Mouse (Mus musculus): ENCODE data around the gene Plxna2. TPM values are rescaled to one million over a fixed set of nuclear protein-coding genes. Genes with fewer than 3 reads are reported as not detected.

Gene Plxna2
- polyA plus RNA-seq, 1 experiment from 2014 or later, result 27.9 TPM

- Histone ChIP-seq H3K27ac (no peak overlapping the region), H3K4me3 (no peak overlapping the region), H3K9ac (no peak overlapping the region), H3K9me3 (replicated peaks) (no peaks in the 10 kb centered on the region), H3K36me3 (no peaks in the 10 kb centered on the region), H3K4me2 (replicated peaks) (no peak overlapping the region), H3K4me1 (peaks cover 22% of the 10 kb centered on the region), H3K27me3 (no peaks in the 10 kb centered on the region)
- WGBS, result 17% methylated on average over 2 of the region's 2 CpGs
- ATAC-seq (ENCODE audit: low FRiP score), result peak; percentile 32
Measured at GRCm38 (mm10) chr1:194613271-194613834, 4.7 kb upstream of the Plxna2 start.

GRCm38 (mm10) chr1:194613923-194614830, 3.8 kb upstream of the Plxna2 start:
- Histone ChIP-seq H3K27ac (no peak overlapping the region), H3K9ac (no peak overlapping the region), H3K36me3 (no peaks in the 10 kb centered on the region), H3K4me1 (peaks cover 22% of the 10 kb centered on the region), H3K4me3 (no peak overlapping the region), H3K27me3 (no peaks in the 10 kb centered on the region), H3K4me2 (replicated peaks) (no peak overlapping the region), H3K9me3 (replicated peaks) (no peaks in the 10 kb centered on the region)
- WGBS, result 74% methylated on average over 5 of the region's 5 CpGs
- no peak for ATAC-seq (ENCODE audit: low FRiP score)

GRCm38 (mm10) chr1:194616136-194616535, 1.9 kb upstream of the Plxna2 start:
- no peaks in the 10 kb centered on the region for H3K36me3 ChIP-seq
- H3K4me1 ChIP-seq, result peaks cover 19% of the 10 kb centered on the region
- H3K4me3 ChIP-seq, result no peak overlapping the region
- WGBS, result 60% methylated on average over 1 of the region's 1 CpGs
- no peaks in the 10 kb centered on the region for H3K27me3 ChIP-seq
- H3K27ac ChIP-seq, result no peak overlapping the region
- no peak overlapping the region for H3K9ac ChIP-seq
- no peak overlapping the region for H3K4me2 ChIP-seq (replicated peaks)
- no peaks in the 10 kb centered on the region for H3K9me3 ChIP-seq (replicated peaks)
- no peak; the same call in 1 of the 2 replicates for ATAC-seq (ENCODE audit: low FRiP score)

GRCm38 (mm10) chr1:194618841-194619311, 858 bp downstream of the Plxna2 start:
- peaks cover 34% of the 10 kb centered on the region for H3K4me1 ChIP-seq
- no peaks in the 10 kb centered on the region for H3K27me3 ChIP-seq
- peak; percentile 44; the same call in 1 of the 2 replicates for ATAC-seq (ENCODE audit: low FRiP score)
- H3K36me3 ChIP-seq, result no peaks in the 10 kb centered on the region
- WGBS, result 2% methylated on average over 19 of the region's 19 CpGs
- peak overlapping the region; percentile 94 for H3K27ac ChIP-seq
- H3K9ac ChIP-seq, result no peak overlapping the region
- no peaks in the 10 kb centered on the region for H3K9me3 ChIP-seq (replicated peaks)
- peak overlapping the region; percentile 70 for H3K4me2 ChIP-seq (replicated peaks)
- H3K4me3 ChIP-seq, result peak overlapping the region; percentile 90

- Histone ChIP-seq H3K4me3 (peak overlapping the region; percentile 90), H3K4me1 (peaks cover 36% of the 10 kb centered on the region), H3K9me3 (replicated peaks) (no peaks in the 10 kb centered on the region), H3K36me3 (no peaks in the 10 kb centered on the region), H3K9ac (peak overlapping the region; percentile 96), H3K27me3 (no peaks in the 10 kb centered on the region), H3K27ac (peak overlapping the region; percentile 94), H3K4me2 (replicated peaks) (peak overlapping the region; percentile 70)
- 1% methylated on average over 62 of the region's 62 CpGs for WGBS
- ATAC-seq (ENCODE audit: low FRiP score), result peak; percentile 89
Measured at GRCm38 (mm10) chr1:194619353-194620244, 1.6 kb downstream of the Plxna2 start.

- Histone ChIP-seq H3K4me2 (replicated peaks) (peak overlapping the region; percentile 70), H3K27ac (peak overlapping the region; percentile 94), H3K4me1 (peaks cover 44% of the 10 kb centered on the region), H3K9ac (peak overlapping the region; percentile 96), H3K9me3 (replicated peaks) (no peaks in the 10 kb centered on the region), H3K4me3 (peak overlapping the region; percentile 90), H3K27me3 (no peaks in the 10 kb centered on the region), H3K36me3 (no peaks in the 10 kb centered on the region)
- WGBS, result under 1% methylated on average over 49 of the region's 56 CpGs
- ATAC-seq (ENCODE audit: low FRiP score), result peak; percentile 46
Measured at GRCm38 (mm10) chr1:194620245-194620991, 2.4 kb downstream of the Plxna2 start.

- H3K27ac ChIP-seq, result peak overlapping the region; percentile 68
- peaks cover 61% of the 10 kb centered on the region for H3K4me1 ChIP-seq
- H3K36me3 ChIP-seq, result no peaks in the 10 kb centered on the region
- H3K4me2 ChIP-seq (replicated peaks), result peak overlapping the region; percentile 70
- no peaks in the 10 kb centered on the region for H3K9me3 ChIP-seq (replicated peaks)
- WGBS, result 20% methylated on average over 3 of the region's 3 CpGs
- H3K4me3 ChIP-seq, result peak overlapping the region; percentile 90
- no peaks in the 10 kb centered on the region for H3K27me3 ChIP-seq
- peak overlapping the region; percentile 96 for H3K9ac ChIP-seq
- ATAC-seq (ENCODE audit: low FRiP score), result no peak
Measured at GRCm38 (mm10) chr1:194622174-194622573, 4.2 kb downstream of the Plxna2 start.

- H3K9me3 ChIP-seq (replicated peaks), result no peaks in the 10 kb centered on the region
- peak overlapping the region; percentile 70 for H3K4me2 ChIP-seq (replicated peaks)
- H3K27me3 ChIP-seq, result no peaks in the 10 kb centered on the region
- H3K9ac ChIP-seq, result peak overlapping the region; percentile 96
- WGBS, result 36% methylated on average over 2 of the region's 2 CpGs
- peaks cover 66% of the 10 kb centered on the region for H3K4me1 ChIP-seq
- H3K4me3 ChIP-seq, result peak overlapping the region; percentile 90
- H3K27ac ChIP-seq, result peak overlapping the region; percentile 68
- H3K36me3 ChIP-seq, result peaks cover 1% of the 10 kb centered on the region; the same call in 1 of the 2 replicates
- no peak for ATAC-seq (ENCODE audit: low FRiP score)
Measured at GRCm38 (mm10) chr1:194622677-194623076, 4.7 kb downstream of the Plxna2 start.

- H3K27me3 ChIP-seq, result no peaks in the 10 kb centered on the region
- no peaks in the 10 kb centered on the region for H3K9me3 ChIP-seq (replicated peaks)
- 0 out of 2 replicates have a peak overlapping the region, but pooled peaks have one; percentile 15 for H3K9ac ChIP-seq
- peaks cover 3% of the 10 kb centered on the region; the same call in 1 of the 2 replicates for H3K36me3 ChIP-seq
- H3K4me2 ChIP-seq (replicated peaks), result peak overlapping the region; percentile 70
- H3K4me3 ChIP-seq, result peak overlapping the region; percentile 90
- 66% methylated on average over 3 of the region's 3 CpGs for WGBS
- no peak for ATAC-seq (ENCODE audit: low FRiP score)
- peak overlapping the region; percentile 44; the same call in 1 of the 2 replicates for H3K27ac ChIP-seq
- peaks cover 75% of the 10 kb centered on the region for H3K4me1 ChIP-seq
Measured at GRCm38 (mm10) chr1:194623641-194624040, 5.6 kb downstream of the Plxna2 start.

- Histone ChIP-seq H3K36me3 (peaks cover 3% of the 10 kb centered on the region; the same call in 1 of the 2 replicates), H3K27me3 (no peaks in the 10 kb centered on the region), H3K9ac (peak overlapping the region; percentile 15; the same call in 1 of the 2 replicates), H3K4me1 (peaks cover 83% of the 10 kb centered on the region), H3K4me3 (peak overlapping the region; percentile 90), H3K4me2 (replicated peaks) (peak overlapping the region; percentile 70), H3K27ac (peak overlapping the region; percentile 44; the same call in 1 of the 2 replicates), H3K9me3 (replicated peaks) (no peaks in the 10 kb centered on the region)
- no peak for ATAC-seq (ENCODE audit: low FRiP score)
- 52% methylated on average over 2 of the region's 2 CpGs for WGBS
Measured at GRCm38 (mm10) chr1:194624411-194624810, 6.4 kb downstream of the Plxna2 start.

GRCm38 (mm10) chr1:194624973-194625372, 7.0 kb downstream of the Plxna2 start:
- peak overlapping the region; percentile 15; the same call in 1 of the 2 replicates for H3K9ac ChIP-seq
- H3K4me3 ChIP-seq, result peak overlapping the region; percentile 90

More at GRCm38 (mm10) chr1:194624973-194625372, 7.0 kb downstream of the Plxna2 start:
- H3K4me2 ChIP-seq (replicated peaks), result peak overlapping the region; percentile 70
- peaks cover 3% of the 10 kb centered on the region; the same call in 1 of the 2 replicates for H3K36me3 ChIP-seq
- no peaks in the 10 kb centered on the region for H3K27me3 ChIP-seq
- no peak overlapping the region for H3K27ac ChIP-seq
- H3K4me1 ChIP-seq, result peaks cover 88% of the 10 kb centered on the region
- no peak for ATAC-seq (ENCODE audit: low FRiP score)
- WGBS, result 15% methylated on average over 4 of the region's 4 CpGs
- H3K9me3 ChIP-seq (replicated peaks), result no peaks in the 10 kb centered on the region

All from hindbrain, embryonic 12.5 days (tissue).